Mouse (Mus musculus) leukemia stem cell, adult 10-12 weeks (primary cell): ENCODE results near the gene Ppp6r2. TPM values are rescaled to one million over a fixed set of nuclear protein-coding genes. Genes with fewer than 3 reads are reported as not detected.

Experiments used
- polyA plus RNA-seq: library from polyadenylated mRNA; stranded (reverse); fragments of >175 nt; gene quantifications from 2 replicates; pipeline ENCODE4 v1.2.3, GENCODE M21; 2012; ENCODE audit warnings: low replicate concordance

Gene Ppp6r2
- polyA plus RNA-seq: 171 and 186 TPM in 2 replicates

DNA sequence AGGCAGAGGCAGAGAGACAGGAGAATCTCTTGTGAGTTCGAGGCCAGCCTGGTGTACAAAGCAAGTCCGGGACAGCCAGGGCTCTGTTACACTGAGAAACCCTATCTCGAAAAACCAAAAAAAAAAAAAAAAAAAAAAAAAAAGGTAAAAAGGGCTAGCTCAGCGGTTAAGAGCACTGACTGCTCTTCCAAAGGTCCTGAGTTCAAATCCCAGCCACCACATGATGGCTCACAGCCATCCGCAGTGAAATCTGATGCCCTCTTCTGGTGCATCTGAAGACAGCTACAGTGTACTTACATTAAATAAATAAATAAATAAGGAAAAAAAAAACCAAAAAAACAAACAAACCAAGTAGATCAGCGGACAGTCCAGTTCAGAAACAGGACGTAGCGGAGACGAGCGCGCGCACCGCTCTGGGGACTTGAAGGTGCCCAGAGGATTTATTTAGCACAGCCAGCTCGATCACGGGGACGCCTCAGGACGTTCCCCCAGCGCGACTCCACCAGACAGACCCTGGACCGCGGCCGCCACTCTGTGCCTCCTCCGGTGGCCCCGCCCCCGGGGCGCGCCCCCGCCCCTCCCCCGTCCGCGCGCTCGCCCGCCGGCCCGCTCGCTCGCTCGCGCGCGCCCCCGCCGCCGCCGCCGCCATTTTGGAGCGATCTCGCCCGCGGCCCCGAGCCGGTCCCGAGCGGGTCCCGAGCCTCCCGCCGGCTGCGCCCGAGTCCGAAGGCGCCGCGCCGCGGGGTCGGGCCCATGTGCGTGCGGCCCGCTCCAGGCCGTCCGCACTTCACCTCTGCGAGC lies at the start of gene Ppp6r2:
TSS of gene Ppp6r2 (plus strand) at position 639 of the 801 bp plus-strand sequence.

DNA sequence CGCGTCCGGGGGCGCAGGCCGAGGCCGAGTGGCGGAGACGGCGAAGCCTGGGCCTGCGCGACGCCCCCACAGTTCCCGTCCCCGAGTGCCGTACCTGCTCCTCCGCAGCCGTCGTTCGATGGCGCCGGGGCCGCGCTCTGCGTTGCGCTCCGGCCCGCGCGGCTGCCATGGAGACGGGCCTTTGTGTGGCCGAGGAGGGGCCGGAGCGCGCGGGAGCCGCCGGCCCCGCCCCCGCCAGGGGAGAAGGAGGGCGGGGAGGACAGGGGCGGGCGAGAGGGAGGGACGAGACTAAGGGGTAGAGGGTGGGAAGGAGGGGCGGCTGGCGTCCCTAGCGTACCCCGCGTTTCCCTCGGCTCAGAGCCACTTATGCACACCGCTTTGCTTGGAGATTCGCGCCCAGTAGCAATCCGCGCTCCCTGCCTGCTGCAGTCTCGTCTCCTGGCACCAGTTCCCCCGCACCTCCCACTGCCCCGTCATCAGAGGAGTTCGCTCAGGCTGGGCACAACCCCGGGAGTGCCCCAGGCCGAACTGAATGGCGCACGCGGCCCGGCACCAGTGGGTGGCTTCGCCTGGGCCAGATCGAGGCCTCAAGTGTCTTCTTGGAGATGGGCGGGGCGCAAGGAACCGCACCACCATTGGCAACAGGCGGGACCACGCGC lies 30.7 kb upstream of the Ppp6r2 start, which contains the start of gene Plxnb2:
TSS of gene Plxnb2 (minus strand) at position 218 of the 659 bp plus-strand sequence.

DNA sequence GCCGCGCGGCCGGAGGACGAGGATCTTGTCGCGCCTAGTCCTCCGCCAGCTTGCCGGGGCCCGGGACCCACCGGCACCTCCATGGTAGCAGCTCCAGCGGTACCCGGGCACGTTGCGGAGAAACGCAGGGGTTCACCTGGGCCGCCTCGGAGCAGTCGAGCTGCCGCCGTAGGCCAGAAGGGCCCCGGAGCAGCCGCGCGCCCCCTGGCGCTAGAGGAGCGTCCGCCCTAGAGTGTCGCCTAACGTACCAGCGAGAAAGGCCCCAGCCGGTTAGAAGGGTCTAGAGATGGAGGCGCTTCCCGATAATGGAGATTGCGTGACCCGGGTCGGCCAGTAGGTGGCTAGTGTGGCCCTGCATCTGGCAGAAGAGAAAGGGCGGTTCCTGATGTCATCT lies 15.0 kb upstream of the Ppp6r2 start, which contains the start of gene Dennd6b:
TSS of gene Dennd6b (minus strand) at position 184 of the 394 bp plus-strand sequence.

DNA sequence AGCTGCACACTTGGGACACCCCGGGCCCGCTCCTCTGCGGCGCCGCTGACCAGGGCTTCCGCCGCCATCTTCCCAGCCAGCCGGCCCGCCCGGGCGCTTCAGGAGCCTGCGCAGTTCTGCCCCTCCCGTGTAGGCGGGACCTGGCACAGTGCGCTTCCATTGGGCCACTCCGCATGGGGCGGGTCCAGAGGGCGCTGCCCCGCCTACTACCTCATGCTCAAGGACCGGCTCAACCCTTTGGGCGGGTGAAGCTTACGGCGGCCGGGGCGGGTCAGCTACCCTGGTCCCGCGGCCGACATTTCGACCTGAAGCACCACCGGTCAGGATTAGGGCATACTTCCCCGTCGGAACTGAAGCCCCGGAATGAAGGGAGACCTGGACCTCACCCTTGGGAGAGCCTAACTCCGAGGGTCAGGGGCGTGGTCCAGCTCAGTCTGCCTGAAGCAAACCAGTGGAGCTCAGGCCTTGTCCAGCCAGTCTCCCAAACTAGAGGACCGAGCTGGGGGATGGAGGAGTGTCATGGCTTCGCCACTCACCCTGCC lies 103.9 kb downstream of the Ppp6r2 start, which contains the start of gene Sbf1:
TSS of gene Sbf1 (minus strand) at position 122 of the 542 bp plus-strand sequence.

DNA sequence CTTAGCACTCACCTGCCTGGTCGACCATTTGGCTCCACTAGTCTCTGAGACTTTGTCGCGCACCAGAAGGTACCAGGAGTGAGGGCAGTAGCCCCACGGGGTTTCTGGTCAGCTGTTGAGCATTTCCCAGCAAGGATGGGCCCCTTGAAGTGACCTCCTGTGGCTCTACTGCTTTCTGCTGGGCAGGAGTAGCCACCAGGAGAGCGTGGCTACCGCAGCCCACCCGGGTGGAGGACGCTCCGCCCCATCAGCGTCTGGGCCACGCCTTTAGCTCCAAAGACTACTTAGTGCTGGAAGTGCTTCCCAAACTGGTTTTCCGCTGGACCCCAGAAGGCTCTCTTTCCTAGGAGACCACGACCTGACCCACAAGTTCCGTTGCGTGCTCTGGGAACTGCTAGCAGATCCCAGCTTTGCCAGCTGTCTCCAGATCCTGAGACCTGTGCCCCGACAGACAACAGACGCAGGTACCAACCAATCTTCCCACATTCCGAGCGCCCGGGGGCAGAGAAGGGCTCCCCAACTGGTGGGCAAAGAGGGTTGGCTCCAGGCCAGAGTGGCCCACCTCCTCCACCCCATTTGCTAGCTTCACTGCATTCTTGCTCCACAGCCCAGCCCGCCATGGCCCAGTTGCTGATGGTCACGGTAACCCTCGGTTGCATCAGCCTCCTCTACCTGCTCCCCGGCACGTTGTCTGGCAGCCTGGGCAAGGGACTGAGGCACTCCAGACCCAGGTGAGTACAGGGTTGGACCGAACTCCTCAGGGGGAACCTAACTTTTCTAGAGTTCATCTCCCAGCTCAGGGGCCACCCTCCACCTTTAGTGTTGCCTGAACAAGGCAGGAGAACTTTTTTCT lies 111.5 kb downstream of the Ppp6r2 start, which contains the start of gene Adm2:
TSS of gene Adm2 (plus strand) at position 51 of the 853 bp plus-strand sequence.

DNA sequence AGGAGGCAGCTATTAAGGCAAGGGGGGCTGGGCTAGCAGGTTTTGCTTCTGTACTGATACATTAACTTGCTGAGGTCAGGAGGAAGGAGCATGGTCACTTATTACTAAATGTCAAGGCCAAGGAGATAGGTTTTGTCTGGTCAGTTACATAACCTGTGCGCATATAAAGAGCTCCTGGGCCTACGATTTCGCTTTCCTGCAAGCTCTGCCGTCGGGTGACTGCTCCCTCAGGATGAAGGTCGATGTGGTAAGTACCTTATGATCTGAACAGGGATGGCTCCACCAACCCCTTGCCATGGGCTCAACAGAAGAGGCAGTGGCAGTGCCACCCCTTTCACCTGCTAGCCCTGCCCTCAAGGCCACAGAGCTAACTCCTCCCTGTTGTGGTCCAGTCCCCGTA lies 122.9 kb downstream of the Ppp6r2 start, which contains the start of gene Miox:
TSS of gene Miox (plus strand) at position 128 of the 400 bp plus-strand sequence.

Other genes with a start within 250 kb of the Ppp6r2 start
- gene Mlc1, start 232.5 kb upstream of the Ppp6r2 start, polyA plus RNA-seq: not detected in 2 replicates
- gene Mov10l1, start 228.6 kb upstream of the Ppp6r2 start, polyA plus RNA-seq: not detected in 2 replicates
- gene Panx2, start 151.8 kb upstream of the Ppp6r2 start, polyA plus RNA-seq: not detected in 2 replicates
- gene Trabd, start 136.4 kb upstream of the Ppp6r2 start, polyA plus RNA-seq: 62.8 and 117 TPM in 2 replicates
- 7.3 and 9.5 TPM in 2 replicates for gene Selenoo, start 122.5 kb upstream of the Ppp6r2 start, polyA plus RNA-seq
- 82.7 and 89.7 TPM in 2 replicates for gene Tubgcp6, start 88.4 kb upstream of the Ppp6r2 start, polyA plus RNA-seq
- gene Hdac10, start 82.9 kb upstream of the Ppp6r2 start, polyA plus RNA-seq: 2.0 and 15.1 TPM in 2 replicates
- 0.58 and 3.5 TPM in 2 replicates for gene Mapk12, start 70.8 kb upstream of the Ppp6r2 start, polyA plus RNA-seq
- 0.88 and 3.9 TPM in 2 replicates for gene Mapk11, start 61.9 kb upstream of the Ppp6r2 start, polyA plus RNA-seq
- gene Plxnb2, start 30.8 kb upstream of the Ppp6r2 start, polyA plus RNA-seq: 57.1 and 82.4 TPM in 2 replicates
- gene Dennd6b, start 15.1 kb upstream of the Ppp6r2 start, polyA plus RNA-seq: 18.1 and 27.5 TPM in 2 replicates
- 168 and 221 TPM in 2 replicates for gene Sbf1, start 103.8 kb downstream of the Ppp6r2 start, polyA plus RNA-seq
- gene Adm2, start 111.2 kb downstream of the Ppp6r2 start, polyA plus RNA-seq: 1.4 and 3.0 TPM in 2 replicates
- not detected in 2 replicates for gene Miox, start 122.8 kb downstream of the Ppp6r2 start, polyA plus RNA-seq
- gene Lmf2, start 144.1 kb downstream of the Ppp6r2 start, polyA plus RNA-seq: 132 and 236 TPM in 2 replicates
- gene Ncaph2, start 144.2 kb downstream of the Ppp6r2 start, polyA plus RNA-seq: 68.2 and 73.5 TPM in 2 replicates
- gene Sco2, start 162.3 kb downstream of the Ppp6r2 start, polyA plus RNA-seq: 58.1 and 67.7 TPM in 2 replicates
- gene Tymp, start 165.5 kb downstream of the Ppp6r2 start, polyA plus RNA-seq: 0.77 and 1.5 TPM in 2 replicates
- gene Odf3b, start 167.7 kb downstream of the Ppp6r2 start, polyA plus RNA-seq: 7.8 and 10.0 TPM in 2 replicates
- gene Klhdc7b, start 173.4 kb downstream of the Ppp6r2 start, polyA plus RNA-seq: not detected in 2 replicates
- gene Syce3, start 198.9 kb downstream of the Ppp6r2 start, polyA plus RNA-seq: not detected in 2 replicates
- gene Cpt1b, start 214.3 kb downstream of the Ppp6r2 start, polyA plus RNA-seq: 1.4 and 4.2 TPM in 2 replicates
- gene C730034F03Rik, start 218.0 kb downstream of the Ppp6r2 start, polyA plus RNA-seq: 0.18 TPM in 1 of 2 replicates, not detected in the other
- 0.88 and 3.0 TPM in 2 replicates for gene Gm44502, start 218.1 kb downstream of the Ppp6r2 start, polyA plus RNA-seq
- 40.6 and 121 TPM in 2 replicates for gene Chkb, start 218.4 kb downstream of the Ppp6r2 start, polyA plus RNA-seq
- 0.06 and 0.08 TPM in 2 replicates for gene Mapk8ip2, start 242.4 kb downstream of the Ppp6r2 start, polyA plus RNA-seq